Mouse (Mus musculus) lung, adult 2 months (tissue): ENCODE measurements at regions not wholly inside any gene's neighbourhood (a gene's known extent, or its start where the extent isn't known, plus 50 kb on each side); places are given as distances from the start of the nearest gene placed in this dataset.

Experiments used
- CTCF ChIP-seq: fragments of 200-500 bp; IDR thresholded peaks from 2 replicates; pipeline ENCODE4 v1.5.1; 2011; ENCODE audit warnings: mild to moderate bottlenecking, low read length, control low read depth; ENCODE audit not compliant: insufficient read depth
- POLR2A ChIP-seq: fragments of 200-500 bp; IDR thresholded peaks from 2 replicates; pipeline ENCODE4 v1.6.1; 2011; ENCODE audit warnings: low read depth, mild to moderate bottlenecking, control low read depth, low read length, borderline replicate concordance; ENCODE audit errors: extremely low read depth

DNA sequence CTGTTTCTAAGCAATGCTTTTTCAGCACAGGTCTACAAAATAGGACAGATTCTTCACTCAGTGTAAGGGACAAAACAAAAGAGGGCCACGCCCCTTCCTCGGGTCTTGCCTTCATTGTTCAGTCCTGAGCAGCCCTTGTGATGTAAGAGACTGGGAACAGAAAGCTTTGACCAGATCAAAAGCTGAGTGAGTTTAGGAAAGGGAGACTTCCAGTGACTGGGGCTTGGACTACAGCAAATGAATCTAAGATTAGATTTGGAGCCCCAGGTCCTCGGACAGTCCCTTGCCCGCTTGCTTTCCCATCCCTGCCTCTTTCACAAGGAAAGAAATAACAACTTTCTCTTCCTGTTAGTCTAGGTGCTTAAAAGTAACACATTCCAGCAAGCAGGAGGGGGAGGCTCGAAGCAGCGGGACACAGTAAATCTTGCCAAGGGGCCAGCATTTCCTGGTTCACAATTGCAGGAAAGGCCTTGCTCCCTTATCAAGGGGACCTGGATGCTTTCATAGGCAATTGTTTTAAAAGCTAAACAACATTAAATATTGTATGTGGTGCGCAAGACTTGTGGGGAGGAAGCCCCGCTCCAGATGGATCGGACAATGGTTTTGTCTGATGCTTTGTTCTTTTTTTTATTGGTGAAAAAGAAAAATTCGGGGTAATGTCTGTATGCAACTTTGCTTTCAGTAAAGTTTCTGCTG, 333.4 kb downstream of the Fat4 start:
- TF ChIP-seq POLR2A (no peak), CTCF (no peak)
